Mouse (Mus musculus): Measurements from ENCODE around the gene Zmym2. TPM values are rescaled to one million over a fixed set of nuclear protein-coding genes. Genes with fewer than 3 reads are reported as not detected.

Gene Zmym2
- polyA plus RNA-seq, 1 experiment from 2014 or later: 7.8 TPM

GRCm38 (mm10) chr14:56896521-56896920 is 10.1 kb downstream of the Zmym2 start:
- Histone ChIP-seq H3K9me3 (ENCODE audit: control insufficient read depth) (no peaks in the 10 kb centered on the region), H3K4me3 (ENCODE audit: low read depth, low read length) (no peak overlapping the region), H3K27me3 (replicated peaks; ENCODE audit: control insufficient read depth, insufficient read depth, low read length) (no peaks in the 10 kb centered on the region), H3K4me2 (replicated peaks; ENCODE audit: low read depth) (no peak overlapping the region), H3K9ac (ENCODE audit: low read depth, low read length) (no peak overlapping the region), H3K36me3 (ENCODE audit: control insufficient read depth, insufficient read depth) (peaks cover 13% of the 10 kb centered on the region), H3K27ac (ENCODE audit: low read depth, low read length) (no peak overlapping the region), H3K4me1 (replicated peaks; ENCODE audit: control insufficient read depth, insufficient read depth, low read length) (no peaks in the 10 kb centered on the region)
- no peak for ATAC-seq
- WGBS: 100% methylated on average over 1 of the region's 1 CpGs
- no peak for TF ChIP-seq CTCF (IDR thresholded peaks at IDR 0.05; ENCODE audit: low read depth)

- Histone ChIP-seq H3K4me3 (ENCODE audit: low read depth, low read length) (no peak overlapping the region), H3K4me2 (replicated peaks; ENCODE audit: low read depth) (no peak overlapping the region), H3K9me3 (ENCODE audit: control insufficient read depth) (no peaks in the 10 kb centered on the region), H3K27me3 (replicated peaks; ENCODE audit: control insufficient read depth, insufficient read depth, low read length) (no peaks in the 10 kb centered on the region), H3K4me1 (replicated peaks; ENCODE audit: control insufficient read depth, insufficient read depth, low read length) (no peaks in the 10 kb centered on the region), H3K9ac (ENCODE audit: low read depth, low read length) (no peak overlapping the region), H3K27ac (ENCODE audit: low read depth, low read length) (no peak overlapping the region), H3K36me3 (ENCODE audit: control insufficient read depth, insufficient read depth) (peaks cover 13% of the 10 kb centered on the region)
- no peak for ATAC-seq
- no peak for TF ChIP-seq CTCF (IDR thresholded peaks at IDR 0.05; ENCODE audit: low read depth)
- WGBS: 95% methylated on average over 2 of the region's 2 CpGs
These were observed 11.0 kb downstream of the Zmym2 start for GRCm38 (mm10) chr14:56897475-56897874.

- Histone ChIP-seq H3K4me1 (replicated peaks; ENCODE audit: control insufficient read depth, insufficient read depth, low read length) (no peaks in the 10 kb centered on the region), H3K36me3 (ENCODE audit: control insufficient read depth, insufficient read depth) (peaks cover 9% of the 10 kb centered on the region), H3K4me3 (ENCODE audit: low read depth, low read length) (no peak overlapping the region), H3K4me2 (replicated peaks; ENCODE audit: low read depth) (no peak overlapping the region), H3K27me3 (replicated peaks; ENCODE audit: control insufficient read depth, insufficient read depth, low read length) (no peaks in the 10 kb centered on the region), H3K9me3 (ENCODE audit: control insufficient read depth) (no peaks in the 10 kb centered on the region), H3K27ac (ENCODE audit: low read depth, low read length) (no peak overlapping the region), H3K9ac (ENCODE audit: low read depth, low read length) (no peak overlapping the region)
- peak; percentile 25; the same call in 1 of the 2 replicates for TF ChIP-seq CTCF (IDR thresholded peaks at IDR 0.05; ENCODE audit: low read depth)
- ATAC-seq: no peak
These were observed 13.2 kb downstream of the Zmym2 start for GRCm38 (mm10) chr14:56899656-56900055.

GRCm38 (mm10) chr14:56903039-56903438 is 16.6 kb downstream of the Zmym2 start:
- Histone ChIP-seq H3K36me3 (ENCODE audit: control insufficient read depth, insufficient read depth) (peaks cover 5% of the 10 kb centered on the region), H3K9ac (ENCODE audit: low read depth, low read length) (no peak overlapping the region), H3K27me3 (replicated peaks; ENCODE audit: control insufficient read depth, insufficient read depth, low read length) (no peaks in the 10 kb centered on the region), H3K4me2 (replicated peaks; ENCODE audit: low read depth) (no peak overlapping the region), H3K27ac (ENCODE audit: low read depth, low read length) (no peak overlapping the region), H3K4me1 (replicated peaks; ENCODE audit: control insufficient read depth, insufficient read depth, low read length) (no peaks in the 10 kb centered on the region), H3K9me3 (ENCODE audit: control insufficient read depth) (no peaks in the 10 kb centered on the region), H3K4me3 (ENCODE audit: low read depth, low read length) (no peak overlapping the region)
- TF ChIP-seq CTCF (IDR thresholded peaks at IDR 0.05; ENCODE audit: low read depth): no peak
- WGBS: 74% methylated on average over 6 of the region's 6 CpGs
- ATAC-seq: no peak

- no peaks in the 10 kb centered on the region for H3K4me1 ChIP-seq (replicated peaks; ENCODE audit: control insufficient read depth, insufficient read depth, low read length)
- no peak for TF ChIP-seq CTCF (IDR thresholded peaks at IDR 0.05; ENCODE audit: low read depth)
- WGBS: 42% methylated on average over 1 of the region's 1 CpGs
- H3K27me3 ChIP-seq (replicated peaks; ENCODE audit: control insufficient read depth, insufficient read depth, low read length): no peaks in the 10 kb centered on the region
- H3K4me2 ChIP-seq (replicated peaks; ENCODE audit: low read depth): no peak overlapping the region
- no peaks in the 10 kb centered on the region for H3K36me3 ChIP-seq (ENCODE audit: control insufficient read depth, insufficient read depth)
- H3K4me3 ChIP-seq (ENCODE audit: low read depth, low read length): no peak overlapping the region
- H3K9ac ChIP-seq (ENCODE audit: low read depth, low read length): no peak overlapping the region
- ATAC-seq: 0 out of 2 replicates have a peak, but pooled peaks have one; percentile 22
- no peaks in the 10 kb centered on the region for H3K9me3 ChIP-seq (ENCODE audit: control insufficient read depth)
- no peak overlapping the region for H3K27ac ChIP-seq (ENCODE audit: low read depth, low read length)
These were observed 19.2 kb downstream of the Zmym2 start for GRCm38 (mm10) chr14:56905696-56906095.

- H3K27ac ChIP-seq (ENCODE audit: low read depth, low read length): no peak overlapping the region
- H3K4me2 ChIP-seq (replicated peaks; ENCODE audit: low read depth): no peak overlapping the region
- H3K9ac ChIP-seq (ENCODE audit: low read depth, low read length): no peak overlapping the region
- WGBS: 66% methylated on average over 3 of the region's 3 CpGs
- no peak for ATAC-seq
- H3K27me3 ChIP-seq (replicated peaks; ENCODE audit: control insufficient read depth, insufficient read depth, low read length): no peaks in the 10 kb centered on the region
- H3K4me3 ChIP-seq (ENCODE audit: low read depth, low read length): no peak overlapping the region
- peaks cover 20% of the 10 kb centered on the region for H3K36me3 ChIP-seq (ENCODE audit: control insufficient read depth, insufficient read depth)
- no peaks in the 10 kb centered on the region for H3K4me1 ChIP-seq (replicated peaks; ENCODE audit: control insufficient read depth, insufficient read depth, low read length)
- no peak for TF ChIP-seq CTCF (IDR thresholded peaks at IDR 0.05; ENCODE audit: low read depth)
- no peaks in the 10 kb centered on the region for H3K9me3 ChIP-seq (ENCODE audit: control insufficient read depth)
These were observed 32.1 kb downstream of the Zmym2 start for GRCm38 (mm10) chr14:56918532-56918931.

- Histone ChIP-seq H3K9me3 (ENCODE audit: control insufficient read depth) (no peaks in the 10 kb centered on the region), H3K27me3 (replicated peaks; ENCODE audit: control insufficient read depth, insufficient read depth, low read length) (no peaks in the 10 kb centered on the region), H3K27ac (ENCODE audit: low read depth, low read length) (no peak overlapping the region), H3K36me3 (ENCODE audit: control insufficient read depth, insufficient read depth) (peaks cover 31% of the 10 kb centered on the region), H3K4me1 (replicated peaks; ENCODE audit: control insufficient read depth, insufficient read depth, low read length) (no peaks in the 10 kb centered on the region), H3K4me3 (ENCODE audit: low read depth, low read length) (no peak overlapping the region), H3K4me2 (replicated peaks; ENCODE audit: low read depth) (no peak overlapping the region), H3K9ac (ENCODE audit: low read depth, low read length) (no peak overlapping the region)
- TF ChIP-seq CTCF (IDR thresholded peaks at IDR 0.05; ENCODE audit: low read depth): no peak
- ATAC-seq: no peak
- WGBS: 82% methylated on average over 6 of the region's 6 CpGs
These were observed 49.0 kb downstream of the Zmym2 start for GRCm38 (mm10) chr14:56935481-56935880.
